Mouse (Mus musculus): Measurements from ENCODE around the gene Immp2l. TPM values are rescaled to one million over a fixed set of nuclear protein-coding genes. Genes with fewer than 3 reads are reported as not detected.
A peak's percentile ranks its signal among the peaks of the same experiment; 100 is the strongest.

Immp2l gene
- total and polyA plus RNA-seq, 2 experiments: 35.8 to 133 TPM

GRCm38 (mm10) chr12:41307015-41307414 is 283.1 kb downstream of the Immp2l start:
- TF ChIP-seq POLR2A (IDR thresholded peaks at IDR 0.05; ENCODE audit: extremely low read depth, insufficient read depth, low read length) (no peak), CTCF (IDR thresholded peaks at IDR 0.05; ENCODE audit: low read depth, low read length) (no peak)
- Histone ChIP-seq H3K27me3 (ENCODE audit: control insufficient read depth, insufficient read depth, low read length) (no peaks in the 10 kb centered on the region), H3K36me3 (ENCODE audit: control insufficient read depth, insufficient read depth, low read length) (no peaks in the 10 kb centered on the region), H3K4me1 (ENCODE audit: control insufficient read depth, insufficient read depth, low read length) (peaks cover under 1% of the 10 kb centered on the region; the same call in 1 of the 2 replicates), H3K9ac (ENCODE audit: low read depth, low read length) (no peak overlapping the region), H3K79me2 (ENCODE audit: control insufficient read depth, insufficient read depth, low read length) (no peaks in the 10 kb centered on the region), H3K4me3 (ENCODE audit: insufficient read depth, low read depth, low read length) (no peak overlapping the region), H3K27ac (replicated peaks; ENCODE audit: insufficient read depth, low read depth, low read length) (no peak overlapping the region)
- no peak for DNase-seq (ENCODE audit: extremely low read depth, low read depth, low spot score)
- WGBS: 90% methylated on average over 3 of the region's 3 CpGs

GRCm38 (mm10) chr12:41308726-41309680 is 285.1 kb downstream of the Immp2l start:
- WGBS: 95% methylated on average over 6 of the region's 6 CpGs
- Histone ChIP-seq H3K27ac (replicated peaks; ENCODE audit: insufficient read depth, low read depth, low read length) (no peak overlapping the region), H3K9ac (ENCODE audit: low read depth, low read length) (no peak overlapping the region), H3K36me3 (ENCODE audit: control insufficient read depth, insufficient read depth, low read length) (no peaks in the 10 kb centered on the region), H3K4me3 (ENCODE audit: insufficient read depth, low read depth, low read length) (no peak overlapping the region), H3K27me3 (ENCODE audit: control insufficient read depth, insufficient read depth, low read length) (no peaks in the 10 kb centered on the region), H3K79me2 (ENCODE audit: control insufficient read depth, insufficient read depth, low read length) (no peaks in the 10 kb centered on the region), H3K4me1 (ENCODE audit: control insufficient read depth, insufficient read depth, low read length) (peaks cover 7% of the 10 kb centered on the region)
- TF ChIP-seq POLR2A (IDR thresholded peaks at IDR 0.05; ENCODE audit: extremely low read depth, insufficient read depth, low read length) (no peak), CTCF (IDR thresholded peaks at IDR 0.05; ENCODE audit: low read depth, low read length) (no peak)
- DNase-seq (ENCODE audit: extremely low read depth, low read depth, low spot score): no peak

GRCm38 (mm10) chr12:41313391-41313790 is 289.5 kb downstream of the Immp2l start:
- TF ChIP-seq CTCF (IDR thresholded peaks at IDR 0.05; ENCODE audit: low read depth, low read length) (no peak), POLR2A (IDR thresholded peaks at IDR 0.05; ENCODE audit: extremely low read depth, insufficient read depth, low read length) (no peak)
- no peaks in the 10 kb centered on the region for H3K79me2 ChIP-seq (ENCODE audit: control insufficient read depth, insufficient read depth, low read length)
- no peak overlapping the region for H3K27ac ChIP-seq (replicated peaks; ENCODE audit: insufficient read depth, low read depth, low read length)
- 54% methylated on average over 6 of the region's 6 CpGs for WGBS
- no peak overlapping the region for H3K4me3 ChIP-seq (ENCODE audit: insufficient read depth, low read depth, low read length)
- peaks cover 9% of the 10 kb centered on the region for H3K4me1 ChIP-seq (ENCODE audit: control insufficient read depth, insufficient read depth, low read length)
- peak; percentile 45 for DNase-seq (ENCODE audit: extremely low read depth, low read depth, low spot score)
- no peaks in the 10 kb centered on the region for H3K36me3 ChIP-seq (ENCODE audit: control insufficient read depth, insufficient read depth, low read length)
- H3K9ac ChIP-seq (ENCODE audit: low read depth, low read length): no peak overlapping the region
- H3K27me3 ChIP-seq (ENCODE audit: control insufficient read depth, insufficient read depth, low read length): no peaks in the 10 kb centered on the region

GRCm38 (mm10) chr12:41314811-41315461 is 291.0 kb downstream of the Immp2l start:
- TF ChIP-seq CTCF (IDR thresholded peaks at IDR 0.05; ENCODE audit: low read depth, low read length) (no peak), POLR2A (IDR thresholded peaks at IDR 0.05; ENCODE audit: extremely low read depth, insufficient read depth, low read length) (no peak)

GRCm38 (mm10) chr12:41315871-41316270 is 292.0 kb downstream of the Immp2l start:
- TF ChIP-seq POLR2A (IDR thresholded peaks at IDR 0.05; ENCODE audit: extremely low read depth, insufficient read depth, low read length): no peak
- no peaks in the 10 kb centered on the region for H3K79me2 ChIP-seq (ENCODE audit: control insufficient read depth, insufficient read depth, low read length)
- WGBS: 94% methylated on average over 4 of the region's 4 CpGs

More at GRCm38 (mm10) chr12:41314811-41315461, 291.0 kb downstream of the Immp2l start:
- Histone ChIP-seq H3K27ac (replicated peaks; ENCODE audit: insufficient read depth, low read depth, low read length) (no peak overlapping the region), H3K36me3 (ENCODE audit: control insufficient read depth, insufficient read depth, low read length) (no peaks in the 10 kb centered on the region), H3K79me2 (ENCODE audit: control insufficient read depth, insufficient read depth, low read length) (no peaks in the 10 kb centered on the region), H3K9ac (ENCODE audit: low read depth, low read length) (no peak overlapping the region), H3K27me3 (ENCODE audit: control insufficient read depth, insufficient read depth, low read length) (no peaks in the 10 kb centered on the region), H3K4me1 (ENCODE audit: control insufficient read depth, insufficient read depth, low read length) (peaks cover 9% of the 10 kb centered on the region), H3K4me3 (ENCODE audit: insufficient read depth, low read depth, low read length) (no peak overlapping the region)
- WGBS: 75% methylated on average over 11 of the region's 11 CpGs
- DNase-seq (ENCODE audit: extremely low read depth, low read depth, low spot score): no peak

More at GRCm38 (mm10) chr12:41315871-41316270, 292.0 kb downstream of the Immp2l start:
- Histone ChIP-seq H3K4me3 (ENCODE audit: insufficient read depth, low read depth, low read length) (no peak overlapping the region), H3K4me1 (ENCODE audit: control insufficient read depth, insufficient read depth, low read length) (peaks cover 9% of the 10 kb centered on the region), H3K27ac (replicated peaks; ENCODE audit: insufficient read depth, low read depth, low read length) (no peak overlapping the region), H3K36me3 (ENCODE audit: control insufficient read depth, insufficient read depth, low read length) (no peaks in the 10 kb centered on the region), H3K27me3 (ENCODE audit: control insufficient read depth, insufficient read depth, low read length) (no peaks in the 10 kb centered on the region), H3K9ac (ENCODE audit: low read depth, low read length) (no peak overlapping the region)
- DNase-seq (ENCODE audit: extremely low read depth, low read depth, low spot score): no peak

All from liver, adult 2 months (tissue).